ENCODE assay signal across 9 mouse cellular contexts in the genomic region with DNA sequence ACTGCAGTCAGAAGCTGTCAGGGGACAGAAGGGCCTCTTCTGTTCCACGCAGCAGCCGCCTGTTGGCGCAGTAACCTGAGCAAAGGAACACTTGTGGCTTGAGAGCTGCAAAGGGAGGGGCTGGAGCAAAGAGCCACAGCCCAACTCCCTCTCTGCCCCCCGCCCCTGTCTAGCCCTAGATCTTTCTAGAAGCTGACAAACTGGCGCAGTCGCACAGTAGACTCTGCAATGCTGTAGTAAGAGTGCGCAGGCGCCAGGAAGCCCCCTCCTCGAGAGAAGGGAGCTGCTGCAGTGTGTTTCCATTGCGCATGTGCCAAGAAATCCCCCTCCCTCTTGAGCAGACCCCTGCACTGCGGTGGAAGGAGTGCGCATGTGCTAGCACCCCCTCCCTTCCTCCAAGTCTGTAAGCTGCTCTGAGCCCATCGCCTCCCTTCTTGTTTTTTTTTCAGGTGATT.
DNase-seq lines count a peak whose midpoint lies in the region; ATAC-seq lines count a peak whose summit lies in the region.
"Had no signal": no experiment of that assay in that cellular context is flagged by ENCODE, and none has a peak within 500 bp of the region (broad histone marks: within the 10 kb centered on the region; RNA-seq: fewer than 3 reads in every experiment).

No protein-coding gene starts in this region.

- H3K27me3 ChIP-seq in kidney, embryonic 15.5 days: no peaks in the 10 kb centered on the region
- no peaks in the 10 kb centered on the region for H3K27me3 ChIP-seq in embryonic facial prominence, embryonic 13.5 days
- H3K27me3 ChIP-seq in limb, embryonic 10.5 days (ENCODE audit: low read depth, poor library complexity, severe bottlenecking): no peaks in the 10 kb centered on the region
- H3K27me3 ChIP-seq in neural tube, embryonic 14.5 days (ENCODE audit: control insufficient read depth, insufficient read depth, low read length): no peaks in the 10 kb centered on the region
- H3K27me3 ChIP-seq: megakaryocyte, embryonic 14.5 days had no signal

- H3K27ac ChIP-seq in kidney, embryonic 15.5 days: no peak overlapping the region
- H3K27ac ChIP-seq in embryonic facial prominence, embryonic 13.5 days: peak overlapping the region; percentile 75
- H3K27ac ChIP-seq in limb, embryonic 10.5 days: peak overlapping the region; percentile 75
- H3K27ac ChIP-seq in neural tube, embryonic 14.5 days (ENCODE audit: low read depth, low read length): peak overlapping the region; percentile 23; the same call in 1 of the 2 replicates

- H3K4me2 ChIP-seq in kidney, embryonic 15.5 days: peak overlapping the region; percentile 52
- H3K4me2 ChIP-seq in embryonic facial prominence, embryonic 13.5 days: peak overlapping the region; percentile 51
- H3K4me2 ChIP-seq in neural tube, embryonic 14.5 days (ENCODE audit: low read depth, low read length): peak overlapping the region; percentile 29

- no peaks in the 10 kb centered on the region for H3K4me1 ChIP-seq in kidney, embryonic 15.5 days
- peaks cover 11% of the 10 kb centered on the region; the same call in 1 of the 2 replicates for H3K4me1 ChIP-seq in embryonic facial prominence, embryonic 13.5 days
- H3K4me1 ChIP-seq in limb, embryonic 10.5 days: peaks cover 14% of the 10 kb centered on the region
- no peaks in the 10 kb centered on the region; the same call in 1 of the 2 replicates for H3K4me1 ChIP-seq in neural tube, embryonic 14.5 days (ENCODE audit: control insufficient read depth, insufficient read depth, low read length)
- H3K4me1 ChIP-seq: megakaryocyte, embryonic 14.5 days had no signal

- H3K4me3 ChIP-seq in kidney, embryonic 15.5 days (replicated peaks): peak overlapping the region; percentile 21
- H3K4me3 ChIP-seq in embryonic facial prominence, embryonic 13.5 days: peak overlapping the region; percentile 22
- peak overlapping the region; percentile 17 for H3K4me3 ChIP-seq in limb, embryonic 10.5 days
- no peak overlapping the region for H3K4me3 ChIP-seq in neural tube, embryonic 14.5 days (ENCODE audit: low read depth, low read length)
- H3K4me3 ChIP-seq: megakaryocyte, embryonic 14.5 days had no signal

- no peaks in the 10 kb centered on the region for H3K36me3 ChIP-seq in kidney, embryonic 15.5 days
- H3K36me3 ChIP-seq in embryonic facial prominence, embryonic 13.5 days: no peaks in the 10 kb centered on the region
- no peaks in the 10 kb centered on the region for H3K36me3 ChIP-seq in limb, embryonic 10.5 days
- no peaks in the 10 kb centered on the region for H3K36me3 ChIP-seq in neural tube, embryonic 14.5 days (ENCODE audit: control insufficient read depth, insufficient read depth, low read length)

- DNase-seq in kidney, adult 9 months: no peak
- peak; percentile 46 for DNase-seq in adrenal gland, postnatal 10 days
- DNase-seq in limb, embryonic 10.5 days (ENCODE audit: low spot score): peak; percentile 78
- no peak for DNase-seq in kidney, postnatal 36 days

- 12% methylated on average over 13 of the region's 13 CpGs for WGBS in kidney, embryonic 15.5 days
- 20% methylated on average over 13 of the region's 13 CpGs for WGBS in embryonic facial prominence, embryonic 13.5 days
- 16% methylated on average over 13 of the region's 13 CpGs for WGBS in limb, embryonic 10.5 days
- WGBS in neural tube, embryonic 14.5 days: 16% methylated on average over 13 of the region's 13 CpGs

- no peaks in the 10 kb centered on the region; the same call in 1 of the 2 replicates for H3K9me3 ChIP-seq in kidney, embryonic 15.5 days (replicated peaks)
- H3K9me3 ChIP-seq in embryonic facial prominence, embryonic 13.5 days: no peaks in the 10 kb centered on the region
- no peaks in the 10 kb centered on the region; the same call in 1 of the 2 replicates for H3K9me3 ChIP-seq in limb, embryonic 10.5 days (replicated peaks)
- H3K9me3 ChIP-seq in neural tube, embryonic 14.5 days (ENCODE audit: control insufficient read depth, low read length): no peaks in the 10 kb centered on the region; the same call in 1 of the 2 replicates
- H3K9me3 ChIP-seq: megakaryocyte, embryonic 14.5 days had no signal

- no peak overlapping the region for H3K9ac ChIP-seq in kidney, embryonic 15.5 days
- peak overlapping the region; percentile 46; the same call in 1 of the 2 replicates for H3K9ac ChIP-seq in embryonic facial prominence, embryonic 13.5 days
- no peak overlapping the region for H3K9ac ChIP-seq in neural tube, embryonic 14.5 days (replicated peaks; ENCODE audit: low read depth, low read length)

- peak; percentile 96 for ATAC-seq in kidney, embryonic 15.5 days (replicated peaks; ENCODE audit: low FRiP score)
- ATAC-seq in embryonic facial prominence, embryonic 13.5 days (ENCODE audit: insufficient number of reproducible peaks, insufficient read depth, low FRiP score, low TSS enrichment, low read depth): peak; percentile 90
- peak; percentile 96 for ATAC-seq in neural tube, embryonic 14.5 days (ENCODE audit: low read depth)
- ATAC-seq in erythroblast, adult 5-6 weeks (replicated peaks; ENCODE audit: low FRiP score, poor library complexity, severe bottlenecking): no peak

Comparison
In these comparisons a context has a peak if more than half of its experiments do, and no peak if none do; other contexts are left out.
1. DNase-seq: peak in adrenal gland, postnatal 10 days (single experiment) and limb, embryonic 10.5 days (single experiment); none in kidney, adult 9 months (single experiment) and kidney, postnatal 36 days (0 of 2).
2. Peak in every context shown above with its lines, with median percentiles within 50 percentile points of each other: H3K4me2 ChIP-seq.